Mouse (Mus musculus) CH12.LX (cell line): ENCODE measurements at regions not wholly inside any gene's neighbourhood (a gene's known extent, or its start where the extent isn't known, plus 50 kb on each side); places are given as distances from the start of the nearest gene placed in this dataset.

Experiments
- DNase-seq: peaks from one replicate; pipeline ENCODE4 v3.0.0-alpha.2; 2013; ENCODE audit errors: extremely low read depth
- H3K27ac ChIP-seq: 2 replicates; pipeline ENCODE4 v1.5.1; 2012; ENCODE audit warnings: low read depth, mild to moderate bottlenecking, control low read depth, moderate library complexity; ENCODE audit not compliant: insufficient read depth
- H3K27me3 ChIP-seq: replicated peaks from 2 replicates; pipeline ENCODE3; 2012; ENCODE audit warnings: inconsistent platforms
- H3K36me3 ChIP-seq, 2 experiments: replicated peaks in 1 of 2; 2 replicates each; pipeline versions ENCODE3 to v1.6.1; 2012; ENCODE audit warnings: inconsistent platforms in 1 of 2, low read length in 1 of 2, mild to moderate bottlenecking in 1 of 2, mixed read lengths in 1 of 2, moderate library complexity in 1 of 2; ENCODE audit not compliant: control insufficient read depth in 1 of 2, insufficient read depth in 1 of 2
- H3K4me1 ChIP-seq, 2 experiments: 2 replicates each; pipeline ENCODE4 v1.6.1; 2012; ENCODE audit warnings: inconsistent platforms in 1 of 2, moderate library complexity in 1 of 2; ENCODE audit not compliant: insufficient read depth in 2 of 2, control insufficient read depth in 1 of 2
- H3K4me2 ChIP-seq: 2 replicates; pipeline ENCODE4 v1.6.1; 2012; ENCODE audit warnings: low read depth, mild to moderate bottlenecking, control low read depth; ENCODE audit not compliant: poor library complexity, insufficient read depth, severe bottlenecking
- H3K4me3 ChIP-seq, 3 experiments: fragments of 150-350 bp in 1 of 3; sonication (generic) in 1 of 3; replicated peaks in 1 of 3; 2 replicates each; pipeline versions ENCODE3 to v1.5.1; 2011 to 2012; ENCODE audit warnings: low read depth in 2 of 3, low read length in 2 of 3, mild to moderate bottlenecking in 2 of 3, moderate library complexity in 2 of 3, control low read depth in 1 of 3, improper control_type of control experiment in 1 of 3, inconsistent platforms in 1 of 3, mixed read lengths in 1 of 3; ENCODE audit not compliant: poor library complexity in 1 of 3
- H3K79me2 ChIP-seq: replicated peaks from 2 replicates; pipeline ENCODE4 v1.6.1; 2012; ENCODE audit warnings: mild to moderate bottlenecking, moderate library complexity; ENCODE audit not compliant: control insufficient read depth, poor library complexity, insufficient read depth, severe bottlenecking; ENCODE audit errors: extremely low read depth
- H3K9ac ChIP-seq: 2 replicates; pipeline ENCODE4 v1.6.1; 2012; ENCODE audit warnings: low read depth, mild to moderate bottlenecking, control low read depth, moderate library complexity; ENCODE audit not compliant: insufficient read depth
- H3K9me3 ChIP-seq: replicated peaks from 2 replicates; pipeline ENCODE3; 2012; ENCODE audit warnings: low read length, inconsistent platforms, mixed read lengths
- CHD1 ChIP-seq: IDR thresholded peaks from 2 replicates; pipeline ENCODE4 v1.6.1; 2012; ENCODE audit warnings: low read depth, low read length, improper control_type of control experiment, inconsistent platforms
- CHD2 ChIP-seq: IDR thresholded peaks from 2 replicates; pipeline ENCODE4 v1.6.1; 2011; ENCODE audit warnings: low read length, improper control_type of control experiment
- E2F4 ChIP-seq: IDR thresholded peaks from 2 replicates; pipeline ENCODE4 v1.6.1; 2011; ENCODE audit warnings: low read depth, low read length, improper control_type of control experiment; ENCODE audit not compliant: insufficient replicate concordance
- ETS1 ChIP-seq: conservative IDR thresholded peaks from 2 replicates; pipeline ENCODE4 v1.6.1; 2012; ENCODE audit warnings: low read depth, mild to moderate bottlenecking, inconsistent platforms, low read length, improper control_type of control experiment, moderate library complexity
- GABPA ChIP-seq: IDR thresholded peaks from 2 replicates; pipeline ENCODE4 v1.6.1; 2012; ENCODE audit warnings: low read depth, low read length, improper control_type of control experiment, inconsistent platforms; ENCODE audit not compliant: insufficient replicate concordance
- JUN ChIP-seq: IDR thresholded peaks from 2 replicates; pipeline ENCODE4 v1.6.1; 2011; ENCODE audit warnings: low read depth, mild to moderate bottlenecking, low read length, improper control_type of control experiment, moderate library complexity; ENCODE audit not compliant: insufficient read depth
- MAX ChIP-seq: IDR thresholded peaks from 2 replicates; pipeline ENCODE4 v1.6.1; 2011; ENCODE audit warnings: low read length, improper control_type of control experiment
- MAZ ChIP-seq: IDR thresholded peaks from 2 replicates; pipeline ENCODE4 v1.6.1; 2012; ENCODE audit warnings: low read depth, mild to moderate bottlenecking, inconsistent platforms, low read length, improper control_type of control experiment, moderate library complexity
- MXI1 ChIP-seq: IDR thresholded peaks from 2 replicates; pipeline ENCODE4 v1.6.1; 2011; ENCODE audit warnings: mild to moderate bottlenecking, low read depth, low read length, improper control_type of control experiment
- MYC ChIP-seq: IDR thresholded peaks from 2 replicates; pipeline ENCODE4 v1.6.1; 2011; ENCODE audit warnings: low read depth, mild to moderate bottlenecking, improper control_type of control experiment, low read length
- POLR2A ChIP-seq: IDR thresholded peaks from 2 replicates; pipeline ENCODE4 v1.6.1; 2011; ENCODE audit warnings: low read depth, mild to moderate bottlenecking, improper control_type of control experiment, low read length
- POLR2AphosphoS2 ChIP-seq: IDR thresholded peaks from 2 replicates; pipeline ENCODE4 v1.6.1; 2011; ENCODE audit warnings: low read depth, low read length, improper control_type of control experiment
- RAD21 ChIP-seq: IDR thresholded peaks from 2 replicates; pipeline ENCODE4 v1.6.1; 2011; ENCODE audit warnings: low read depth, mild to moderate bottlenecking, low read length, improper control_type of control experiment, moderate library complexity
- SMC3 ChIP-seq: IDR thresholded peaks from 2 replicates; pipeline ENCODE4 v1.6.1; 2011; ENCODE audit warnings: low read depth, low read length, improper control_type of control experiment
- TCF12 ChIP-seq: IDR thresholded peaks from 2 replicates; pipeline ENCODE4 v1.6.1; 2014; ENCODE audit warnings: low read depth, mild to moderate bottlenecking, inconsistent platforms, low read length, improper control_type of control experiment
- UBTF ChIP-seq: IDR thresholded peaks from 2 replicates; pipeline ENCODE4 v1.6.1; 2012; ENCODE audit warnings: low read depth, mild to moderate bottlenecking, inconsistent platforms, low read length, improper control_type of control experiment, moderate library complexity
- USF1 ChIP-seq: IDR thresholded peaks from 2 replicates; pipeline ENCODE4 v1.6.1; 2014; ENCODE audit warnings: low read depth, mild to moderate bottlenecking, inconsistent platforms, low read length, improper control_type of control experiment
- USF2 ChIP-seq: conservative IDR thresholded peaks from 2 replicates; pipeline ENCODE4 v1.6.1; 2011; ENCODE audit warnings: low read depth, low read length, improper control_type of control experiment
- ZC3H11A ChIP-seq: IDR thresholded peaks from 2 replicates; pipeline ENCODE4 v1.6.1; 2012; ENCODE audit warnings: low read depth, mild to moderate bottlenecking, inconsistent platforms, low read length, improper control_type of control experiment
- ZKSCAN1 ChIP-seq: IDR thresholded peaks from 2 replicates; pipeline ENCODE4 v1.6.1; 2012; ENCODE audit warnings: low read depth, inconsistent platforms, low read length, improper control_type of control experiment, borderline replicate concordance
- ZMIZ1 ChIP-seq: IDR thresholded peaks from 2 replicates; pipeline ENCODE4 v1.6.1; 2012; ENCODE audit warnings: low read depth, mild to moderate bottlenecking, inconsistent platforms, low read length, improper control_type of control experiment
- dilution Hi-C: fragments of 300-500 bp; cut with MboI; formaldehyde crosslinking; loops from 2 replicates; pipeline ENCODE4 v1.14.3; 2020; ENCODE audit warnings: low sequenced_read_pairs; ENCODE audit not compliant: extremely low pct_unique_long_range_greater_than_20kb, extremely low pct_ligation_motif_present
- in situ Hi-C: fragments of 300-500 bp; cut with MboI; formaldehyde crosslinking; loops from 3 replicates; pipeline ENCODE4 v1.14.3; 2019; ENCODE audit warnings: low sequenced_read_pairs, low pct_ligation_motif_present, low pct_unique_long_range_greater_than_20kb, mixed read lengths

- Histone ChIP-seq H3K36me3 (no peaks in the 10 kb centered on the region), H3K4me3 (no peak overlapping the region), H3K9me3 (no peaks in the 10 kb centered on the region), H3K4me2 (no peak overlapping the region), H3K9ac (no peak overlapping the region), H3K4me1 (no peaks in the 10 kb centered on the region), H3K79me2 (no peaks in the 10 kb centered on the region), H3K27me3 (peaks cover 89% of the 10 kb centered on the region), H3K27ac (no peak overlapping the region)
- no peak for DNase-seq
- in situ Hi-C loops, result no loop called here
- TF ChIP-seq ZKSCAN1 (no peak), RAD21 (no peak), CHD2 (no peak), POLR2AphosphoS2 (no peak), ZC3H11A (no peak), USF1 (no peak), ETS1 (no peak), SMC3 (no peak), JUN (no peak), UBTF (no peak), USF2 (no peak)
- dilution Hi-C loops, result no loop called here
Observed at GRCm38 (mm10) chr2:93110898-93111297, 64.9 kb upstream of the Prdm11 start.

- TF ChIP-seq MAX (no peak), RAD21 (no peak), ETS1 (no peak), POLR2A (no peak), MXI1 (no peak), GABPA (no peak), MAZ (no peak), JUN (no peak), ZC3H11A (no peak), TCF12 (no peak), CHD1 (no peak), E2F4 (no peak), MYC (no peak), ZMIZ1 (no peak)
- TF ChIP-seq, all 38 proteins: peak for 0
- DNase-seq, result no peak
- H3K4me1 ChIP-seq, result no peaks in the 10 kb centered on the region
- H3K79me2 ChIP-seq, result no peaks in the 10 kb centered on the region
- H3K9ac ChIP-seq, result no peak overlapping the region
- no peak overlapping the region for H3K4me3 ChIP-seq
- peaks cover 61% of the 10 kb centered on the region for H3K27me3 ChIP-seq
- in situ Hi-C loops (no loop called here), dilution Hi-C loops (no loop called here)
- no peak overlapping the region for H3K27ac ChIP-seq
- H3K9me3 ChIP-seq, result no peaks in the 10 kb centered on the region
- H3K4me2 ChIP-seq, result no peak overlapping the region
- H3K36me3 ChIP-seq, result no peaks in the 10 kb centered on the region
Observed at GRCm38 (mm10) chr2:93106581-93106980, 60.6 kb upstream of the Prdm11 start.
